Mouse (Mus musculus) bone marrow macrophage, adult 2 months (primary cell): ENCODE measurements at regions not wholly inside any gene's neighbourhood (a gene's known extent, or its start where the extent isn't known, plus 50 kb on each side); places are given as distances from the start of the nearest gene placed in this dataset.

Source experiments
- CTCF ChIP-seq: IDR thresholded peaks from 2 replicates; pipeline ENCODE4 v1.5.1; 2012; ENCODE audit warnings: low read depth, mild to moderate bottlenecking, low read length, moderate library complexity
- POLR2A ChIP-seq: IDR thresholded peaks from 2 replicates; pipeline ENCODE4 v1.6.1; 2012; ENCODE audit warnings: mild to moderate bottlenecking, low read depth, low read length, borderline replicate concordance

GRCm38 (mm10) chr10:16803978-16804377, 919.0 kb upstream of the Cited2 start:
- no peak for TF ChIP-seq CTCF
- TF ChIP-seq POLR2A = no peak
